Mouse (Mus musculus) telencephalon, adult 2 months (tissue): ENCODE results near the gene Ube2d1.

Experiments used
- DNase-seq: peaks from one replicate; pipeline ENCODE4 v3.0.0-alpha.2; 2011; ENCODE audit warnings: low read depth, low spot score

Ube2d1 gene

GRCm38 (mm10) chr10:71285126-71285580, at the start of gene Ube2d1:
Ube2d1 (minus strand) TSS chr10:71285262.
- DNase-seq, result peak; percentile 75

GRCm38 (mm10) chr10:71332859-71333258, 47.8 kb upstream of the Ube2d1 start:
- DNase-seq, result no peak

- DNase-seq, result no peak
Observed at GRCm38 (mm10) chr10:71332376-71332775, 47.3 kb upstream of the Ube2d1 start.

GRCm38 (mm10) chr10:71331908-71332307, 46.8 kb upstream of the Ube2d1 start:
- DNase-seq, result no peak

- no peak for DNase-seq
Observed at GRCm38 (mm10) chr10:71330070-71330469, 45.0 kb upstream of the Ube2d1 start.

GRCm38 (mm10) chr10:71329295-71329694, 44.2 kb upstream of the Ube2d1 start:
- no peak for DNase-seq

- no peak for DNase-seq
Observed at GRCm38 (mm10) chr10:71328870-71329269, 43.8 kb upstream of the Ube2d1 start.

GRCm38 (mm10) chr10:71328382-71328781, 43.3 kb upstream of the Ube2d1 start:
- DNase-seq, result no peak

- no peak for DNase-seq
Observed at GRCm38 (mm10) chr10:71327386-71327785, 42.3 kb upstream of the Ube2d1 start.

- DNase-seq, result peak; percentile 55
Observed at GRCm38 (mm10) chr10:71326789-71327188, 41.7 kb upstream of the Ube2d1 start.

GRCm38 (mm10) chr10:71326123-71326522, 41.1 kb upstream of the Ube2d1 start:
- DNase-seq, result no peak

- no peak for DNase-seq
Observed at GRCm38 (mm10) chr10:71323669-71324068, 38.6 kb upstream of the Ube2d1 start.

- no peak for DNase-seq
Observed at GRCm38 (mm10) chr10:71316497-71316896, 31.4 kb upstream of the Ube2d1 start.

- no peak for DNase-seq
Observed at GRCm38 (mm10) chr10:71316056-71316455, 31.0 kb upstream of the Ube2d1 start.

GRCm38 (mm10) chr10:71314596-71314995, 29.5 kb upstream of the Ube2d1 start:
- no peak for DNase-seq

GRCm38 (mm10) chr10:71310288-71310687, 25.2 kb upstream of the Ube2d1 start:
- no peak for DNase-seq

GRCm38 (mm10) chr10:71308199-71308598, 23.1 kb upstream of the Ube2d1 start:
- no peak for DNase-seq

- DNase-seq, result no peak
Observed at GRCm38 (mm10) chr10:71306759-71307158, 21.7 kb upstream of the Ube2d1 start.

GRCm38 (mm10) chr10:71306190-71306589, 21.1 kb upstream of the Ube2d1 start:
- DNase-seq, result no peak

GRCm38 (mm10) chr10:71302490-71302889, 17.4 kb upstream of the Ube2d1 start:
- DNase-seq, result no peak

GRCm38 (mm10) chr10:71300161-71300560, 15.1 kb upstream of the Ube2d1 start:
- DNase-seq, result no peak

- no peak for DNase-seq
Observed at GRCm38 (mm10) chr10:71293245-71293644, 8.2 kb upstream of the Ube2d1 start.

GRCm38 (mm10) chr10:71292254-71292653, 7.2 kb upstream of the Ube2d1 start:
- DNase-seq, result no peak

GRCm38 (mm10) chr10:71291801-71292200, 6.7 kb upstream of the Ube2d1 start:
- DNase-seq, result no peak
